In the genomic region with DNA sequence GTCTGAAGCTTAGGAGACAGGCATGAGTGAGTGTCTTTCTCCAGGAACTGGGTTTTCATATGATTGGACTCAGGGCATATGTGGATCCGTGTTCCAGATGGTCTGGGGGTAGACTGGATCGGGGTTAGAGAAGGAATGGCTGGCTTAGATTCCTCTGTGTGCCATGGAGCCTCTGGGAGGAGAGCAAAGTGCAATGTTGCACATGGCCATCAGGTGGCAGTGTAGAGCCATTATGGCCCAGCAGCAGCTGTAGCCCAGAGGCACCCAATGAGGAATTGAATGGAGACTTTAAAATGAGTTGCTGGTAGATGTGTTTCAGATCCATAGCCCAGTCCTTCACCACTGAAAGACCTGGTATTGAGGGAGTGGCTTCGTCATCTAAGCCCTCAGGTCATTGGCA, we compare ENCODE assay signal across 9 mouse cellular contexts. TPM values are rescaled to one million over a fixed set of nuclear protein-coding genes. Genes with fewer than 3 reads are reported as not detected.
DNase-seq lines count a peak whose midpoint lies in the region; ATAC-seq lines count a peak whose summit lies in the region.
"Had no signal": no experiment of that assay in that cellular context is flagged by ENCODE, and none has a peak within 500 bp of the region (broad histone marks: within the 10 kb centered on the region; RNA-seq: fewer than 3 reads in every experiment).

No protein-coding gene starts in this region.

- peak; percentile 63 for DNase-seq in right cerebral cortex, adult 18-20 months
- DNase-seq in right cerebral cortex, postnatal 36 days (ENCODE audit: low spot score in 2 of 2): no peak
- DNase-seq in c-Kit-positive CD71-positive TER-119-negative erythroid progenitor cells, embryonic 14.5 days (ENCODE audit: low read depth): peak; percentile 57
- peak; percentile 77 for DNase-seq in forebrain, embryonic 10.5 days (ENCODE audit: extremely low spot score, low spot score)
- DNase-seq in hindbrain, embryonic 14.5 days (ENCODE audit: low spot score): peak; percentile 94
- DNase-seq in left cerebral cortex, postnatal 36 days (ENCODE audit: low spot score in 2 of 2): peak; percentile 55 to 58
- DNase-seq in midbrain, embryonic 11.5 days (ENCODE audit: low spot score, missing footprints): peak; percentile 97
- DNase-seq in spleen, adult 12 weeks (ENCODE audit: low spot score): peak; percentile 33

- peak; percentile 64; the same call in 1 of the 2 replicates for ATAC-seq in hindbrain, embryonic 14.5 days (ENCODE audit: low FRiP score)
- ATAC-seq in midbrain, embryonic 11.5 days (ENCODE audit: low FRiP score): peak; percentile 63; the same call in 1 of the 2 replicates

- intact Hi-C loops in left cerebral cortex, postnatal 36 days (cut with DNase I): loop anchor here (2.0 to 5.0 kb wide), 2 partner anchors 45 to 291 kb away; no protein-coding TSS in a partner anchor

- no peak overlapping the region for H3K27ac ChIP-seq in forebrain, embryonic 10.5 days
- no peak overlapping the region for H3K27ac ChIP-seq in hindbrain, embryonic 14.5 days
- H3K27ac ChIP-seq in midbrain, embryonic 11.5 days (ENCODE audit: low read depth, low read length): no peak overlapping the region

- WGBS in forebrain, embryonic 10.5 days: 16% methylated on average over 3 of the region's 3 CpGs
- 13% methylated on average over 3 of the region's 3 CpGs for WGBS in hindbrain, embryonic 14.5 days
- WGBS in midbrain, embryonic 11.5 days: 18% methylated on average over 3 of the region's 3 CpGs

- H3K27me3 ChIP-seq in forebrain, embryonic 10.5 days (ENCODE audit: poor library complexity, severe bottlenecking): peaks cover 12% of the 10 kb centered on the region
- H3K27me3 ChIP-seq in hindbrain, embryonic 14.5 days (ENCODE audit: control insufficient read depth, insufficient read depth, low read length): no peaks in the 10 kb centered on the region
- H3K27me3 ChIP-seq in midbrain, embryonic 11.5 days (ENCODE audit: control insufficient read depth, insufficient read depth, low read length): no peaks in the 10 kb centered on the region

- H3K9me3 ChIP-seq in forebrain, embryonic 10.5 days: no peaks in the 10 kb centered on the region
- no peaks in the 10 kb centered on the region for H3K9me3 ChIP-seq in hindbrain, embryonic 14.5 days (ENCODE audit: control insufficient read depth, low read length)
- no peaks in the 10 kb centered on the region for H3K9me3 ChIP-seq in midbrain, embryonic 11.5 days (ENCODE audit: control insufficient read depth, low read length)

- H3K4me3 ChIP-seq in forebrain, embryonic 10.5 days: no peak overlapping the region
- H3K4me3 ChIP-seq in hindbrain, embryonic 14.5 days (replicated peaks; ENCODE audit: low read length): no peak overlapping the region
- no peak overlapping the region for H3K4me3 ChIP-seq in midbrain, embryonic 11.5 days (ENCODE audit: low read depth, low read length)
- H3K4me3 ChIP-seq: erythroblast, embryonic 14.5 days had no signal

- no peak overlapping the region for H3K4me2 ChIP-seq in hindbrain, embryonic 14.5 days (replicated peaks)
- H3K4me2 ChIP-seq in midbrain, embryonic 11.5 days: no peak overlapping the region

- H3K9ac ChIP-seq in hindbrain, embryonic 14.5 days: no peak overlapping the region
- H3K9ac ChIP-seq in midbrain, embryonic 11.5 days (ENCODE audit: low read length): no peak overlapping the region

- peaks cover 3% of the 10 kb centered on the region; the same call in 1 of the 2 replicates for H3K4me1 ChIP-seq in forebrain, embryonic 10.5 days
- 0 out of 2 replicates have a peak, but pooled peaks cover 5% of the 10 kb centered on the region for H3K4me1 ChIP-seq in hindbrain, embryonic 14.5 days (replicated peaks; ENCODE audit: control insufficient read depth, insufficient read depth, low read length)
- no peaks in the 10 kb centered on the region for H3K4me1 ChIP-seq in midbrain, embryonic 11.5 days (ENCODE audit: control insufficient read depth, insufficient read depth, low read length)

- no peaks in the 10 kb centered on the region for H3K36me3 ChIP-seq in forebrain, embryonic 10.5 days (replicated peaks)
- no peaks in the 10 kb centered on the region for H3K36me3 ChIP-seq in hindbrain, embryonic 14.5 days (replicated peaks; ENCODE audit: control insufficient read depth, insufficient read depth)
- H3K36me3 ChIP-seq in midbrain, embryonic 11.5 days (ENCODE audit: control insufficient read depth, insufficient read depth, low read length): no peaks in the 10 kb centered on the region

RNA-seq across cellular contexts. Expression of a gene that starts 17.8 kb away (rescaled TPM):
- 1.5 and 2.3 TPM in 2 replicates for polyA plus RNA-seq in forebrain, embryonic 10.5 days (2016; fragmentation: Nextera tagmentation; extraction: Ambion mirVana)
- 5.0 and 5.2 TPM in 2 replicates for polyA plus RNA-seq in hindbrain, embryonic 14.5 days (2014; fragmentation: Nextera tagmentation; extraction: Ambion mirVana)
- 1 to 10 TPM; 4.6 to 4.9 TPM for total RNA-seq in left cerebral cortex, postnatal 36 days (2021)
- 1.7 and 2.6 TPM in 2 replicates for polyA plus RNA-seq in midbrain, embryonic 11.5 days (2014; fragmentation: Nextera tagmentation; extraction: Ambion mirVana)
- polyA plus RNA-seq: erythroblast, embryonic 14.5 days had no signal

RNA-seq across cellular contexts. Expression of a gene that starts 27.0 kb away (rescaled TPM):
- 19.0 and 19.2 TPM in 2 replicates for polyA plus RNA-seq in forebrain, embryonic 10.5 days (2016; fragmentation: Nextera tagmentation; extraction: Ambion mirVana)
- polyA plus RNA-seq in hindbrain, embryonic 14.5 days (2014; fragmentation: Nextera tagmentation; extraction: Ambion mirVana): 25.4 and 26.9 TPM in 2 replicates
- total RNA-seq in left cerebral cortex, postnatal 36 days (2021): 10 to 100 TPM; 36.5 to 37.0 TPM
- polyA plus RNA-seq in midbrain, embryonic 11.5 days (2014; fragmentation: Nextera tagmentation; extraction: Ambion mirVana): 19.4 and 21.7 TPM in 2 replicates

RNA-seq across cellular contexts. Expression of a gene that starts 30.8 kb away (rescaled TPM):
- polyA plus RNA-seq in forebrain, embryonic 10.5 days (2016; fragmentation: Nextera tagmentation; extraction: Ambion mirVana): 7.1 and 7.9 TPM in 2 replicates
- 5.0 and 7.4 TPM in 2 replicates for polyA plus RNA-seq in hindbrain, embryonic 14.5 days (2014; fragmentation: Nextera tagmentation; extraction: Ambion mirVana)
- 10 to 100 TPM; 10.8 to 11.1 TPM for total RNA-seq in left cerebral cortex, postnatal 36 days (2021)
- 4.4 and 6.4 TPM in 2 replicates for polyA plus RNA-seq in midbrain, embryonic 11.5 days (2014; fragmentation: Nextera tagmentation; extraction: Ambion mirVana)

RNA-seq across cellular contexts. Expression of a gene that starts 44.0 kb away (rescaled TPM):
- polyA plus RNA-seq in forebrain, embryonic 10.5 days (2016; fragmentation: Nextera tagmentation; extraction: Ambion mirVana): 0.47 and 1.0 TPM in 2 replicates
- 4.0 and 4.7 TPM in 2 replicates for polyA plus RNA-seq in hindbrain, embryonic 14.5 days (2014; fragmentation: Nextera tagmentation; extraction: Ambion mirVana)
- 10 to 100 TPM; 20.5 to 21.2 TPM for total RNA-seq in left cerebral cortex, postnatal 36 days (2021)
- 1.7 and 1.8 TPM in 2 replicates for polyA plus RNA-seq in midbrain, embryonic 11.5 days (2014; fragmentation: Nextera tagmentation; extraction: Ambion mirVana)

Comparison
In these comparisons a context has a peak if more than half of its experiments do, and no peak if none do; other contexts are left out.
1. DNase-seq: peak in right cerebral cortex, adult 18-20 months (single experiment), c-Kit-positive CD71-positive TER-119-negative erythroid progenitor cells, embryonic 14.5 days (single experiment), forebrain, embryonic 10.5 days (single experiment), hindbrain, embryonic 14.5 days (single experiment), left cerebral cortex, postnatal 36 days (2 of 2), midbrain, embryonic 11.5 days (single experiment) and spleen, adult 12 weeks (single experiment); none in right cerebral cortex, postnatal 36 days (0 of 2).